10 mouse cellular contexts compared by ENCODE assay signal in the genomic region with DNA sequence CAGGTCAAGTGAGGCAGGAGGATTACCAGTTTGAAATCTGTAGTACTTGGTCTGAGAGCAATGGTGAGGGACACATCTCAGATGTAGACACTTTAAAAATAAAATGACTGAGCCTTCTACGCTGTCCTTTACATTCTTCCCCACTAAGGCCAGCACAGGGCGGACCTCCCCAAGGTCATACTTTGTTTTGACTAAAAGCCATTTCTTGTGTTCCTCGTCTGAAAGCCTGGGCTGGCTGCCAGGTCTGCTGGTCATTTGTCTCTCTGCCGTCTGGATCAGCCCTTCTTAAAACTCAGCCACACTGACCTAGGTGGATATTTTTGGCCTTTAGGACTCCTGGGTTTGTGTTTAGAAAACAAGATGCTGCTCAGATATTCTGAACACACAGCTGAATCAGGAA. TPM values are rescaled to one million over a fixed set of nuclear protein-coding genes. Genes with fewer than 3 reads are reported as not detected.
DNase-seq lines count a peak whose midpoint lies in the region; ATAC-seq lines count a peak whose summit lies in the region.
"Had no signal": no experiment of that assay in that cellular context is flagged by ENCODE, and none has a peak within 500 bp of the region (broad histone marks: within the 10 kb centered on the region; RNA-seq: fewer than 3 reads in every experiment).

No protein-coding gene starts in this region.

- H3K9ac ChIP-seq in heart, embryonic 12.5 days, result no peak overlapping the region
- no peak overlapping the region for H3K9ac ChIP-seq in forebrain, embryonic 12.5 days
- H3K9ac ChIP-seq: liver, embryonic 13.5 days had no signal

- no peaks in the 10 kb centered on the region for H3K36me3 ChIP-seq in heart, embryonic 12.5 days
- no peaks in the 10 kb centered on the region for H3K36me3 ChIP-seq in forebrain, embryonic 12.5 days (replicated peaks)
- H3K36me3 ChIP-seq: liver, embryonic 13.5 days had no signal

- no peak overlapping the region for H3K4me2 ChIP-seq in heart, embryonic 12.5 days
- no peak overlapping the region for H3K4me2 ChIP-seq in forebrain, embryonic 12.5 days
- H3K4me2 ChIP-seq: liver, embryonic 13.5 days had no signal

- peak; percentile 33; the same call in 1 of the 2 replicates for ATAC-seq in heart, embryonic 12.5 days (ENCODE audit: insufficient number of reproducible peaks, low FRiP score)
- no peak for ATAC-seq in forebrain, embryonic 12.5 days (ENCODE audit: low FRiP score)

- 16% methylated on average over 4 of the region's 4 CpGs for WGBS in heart, embryonic 12.5 days
- 56% methylated on average over 4 of the region's 4 CpGs for WGBS in forebrain, embryonic 12.5 days

- peak overlapping the region; percentile 61 for H3K27ac ChIP-seq in heart, embryonic 12.5 days (ENCODE audit: poor library complexity, severe bottlenecking)
- H3K27ac ChIP-seq in forebrain, embryonic 12.5 days, result no peak overlapping the region
- H3K27ac ChIP-seq: liver, embryonic 13.5 days had no signal

- H3K9me3 ChIP-seq in heart, embryonic 12.5 days (replicated peaks), result no peaks in the 10 kb centered on the region
- no peaks in the 10 kb centered on the region for H3K9me3 ChIP-seq in forebrain, embryonic 12.5 days
- H3K9me3 ChIP-seq: liver, embryonic 13.5 days had no signal

- DNase-seq in MN1 (ENCODE audit: low spot score), result peak; percentile 50
- peak; percentile 91 for DNase-seq in adrenal gland, adult 2 months
- DNase-seq in kidney, postnatal 4 days, result peak; percentile 78 to 83
- DNase-seq in layer of hippocampus, adult 9-10 months (ENCODE audit: low spot score), result no peak
- DNase-seq in retina, embryonic 14.5 days (ENCODE audit: low spot score), result no peak
- no peak for DNase-seq in layer of hippocampus, postnatal 10 days (ENCODE audit: low spot score in 2 of 2)
- DNase-seq: liver, embryonic 13.5 days had no signal

- H3K4me3 ChIP-seq in heart, embryonic 12.5 days, result no peak overlapping the region
- no peak overlapping the region for H3K4me3 ChIP-seq in forebrain, embryonic 12.5 days (replicated peaks)
- H3K4me3 ChIP-seq: erythroblast, embryonic 14.5 days; liver, embryonic 13.5 days had no signal

- H3K4me1 ChIP-seq in heart, embryonic 12.5 days (replicated peaks), result peaks cover 21% of the 10 kb centered on the region
- no peaks in the 10 kb centered on the region for H3K4me1 ChIP-seq in forebrain, embryonic 12.5 days
- H3K4me1 ChIP-seq: liver, embryonic 13.5 days had no signal

- no peaks in the 10 kb centered on the region for H3K27me3 ChIP-seq in heart, embryonic 12.5 days (replicated peaks)
- H3K27me3 ChIP-seq in forebrain, embryonic 12.5 days, result 0 out of 2 replicates have a peak, but pooled peaks cover 3% of the 10 kb centered on the region
- H3K27me3 ChIP-seq: liver, embryonic 13.5 days had no signal

RNA-seq across cellular contexts. Expression of gene Sgpp2, which starts 45.0 kb away (rescaled TPM):
- total RNA-seq in adrenal gland, adult 2 months (2021), result 1 to 10 TPM in 1 of 2 experiments, under 1 TPM in 1; 0.86 to 2.1 TPM
- polyA plus RNA-seq in adrenal gland, adult 2 months (2012; rRNA removed), result 1.1 and 1.2 TPM in 2 replicates
- 0.14 TPM in 2 replicates for polyA plus RNA-seq in heart, embryonic 12.5 days (2016; fragmentation: Nextera tagmentation; extraction: Ambion mirVana)
- 1.5 and 1.7 TPM in 2 replicates for polyA plus RNA-seq in forebrain, embryonic 12.5 days (2016; fragmentation: Nextera tagmentation; extraction: Ambion mirVana)
- total RNA-seq in layer of hippocampus, postnatal 10 days (2021), result 1 to 10 TPM; 1.3 to 2.3 TPM
- polyA plus RNA-seq: erythroblast, embryonic 14.5 days had no signal

Comparison
In these comparisons a context has a peak if more than half of its experiments do, and no peak if none do; other contexts are left out.
1. DNase-seq: peak in MN1 (single experiment), adrenal gland, adult 2 months (single experiment) and kidney, postnatal 4 days (2 of 2); none in layer of hippocampus, adult 9-10 months (single experiment), retina, embryonic 14.5 days (single experiment) and layer of hippocampus, postnatal 10 days (0 of 2).